Mouse (Mus musculus) forebrain, embryonic 10.5 days (tissue): Measurements from ENCODE around the gene Wdr27. TPM values are rescaled to one million over a fixed set of nuclear protein-coding genes. Genes with fewer than 3 reads are reported as not detected.

Source experiments
- DNase-seq: peaks from one replicate; pipeline ENCODE4 v3.0.0-alpha.2; 2017; ENCODE audit warnings: low spot score; ENCODE audit errors: extremely low spot score
- H3K27ac ChIP-seq: fragments of 300-500 bp; sonication (generic); 2 replicates; pipeline ENCODE4 v1.5.1; 2016; ENCODE audit warnings: mild to moderate bottlenecking
- H3K27me3 ChIP-seq: fragments of 300-500 bp; sonication (generic); 2 replicates; pipeline ENCODE4 v1.6.1; 2016; ENCODE audit warnings: mild to moderate bottlenecking; ENCODE audit not compliant: poor library complexity, severe bottlenecking
- H3K36me3 ChIP-seq: fragments of 300-500 bp; sonication (generic); replicated peaks from 2 replicates; pipeline ENCODE4 v1.6.1; 2016; ENCODE audit warnings: mild to moderate bottlenecking, moderate library complexity
- H3K4me1 ChIP-seq: fragments of 300-500 bp; sonication (generic); 2 replicates; pipeline ENCODE4 v1.6.1; 2016
- H3K4me3 ChIP-seq: fragments of 300-500 bp; sonication (generic); 2 replicates; pipeline ENCODE4 v1.5.1; 2016; ENCODE audit warnings: mild to moderate bottlenecking, moderate library complexity
- H3K9me3 ChIP-seq: fragments of 300-500 bp; sonication (generic); 2 replicates; pipeline ENCODE4 v1.6.1; 2016; ENCODE audit warnings: mild to moderate bottlenecking, moderate library complexity
- WGBS: fragments of 180-500 bp; shearing (Covaris S2); methylation state at CpG from one replicate; pipeline ENCODE4 v1.1.7; 2016; 5-methylcytosine and 5-hydroxymethylcytosine counted together
- polyA plus RNA-seq: library from polyadenylated mRNA; unstranded; fragments of >200 nt; fragmentation: Nextera tagmentation; extraction: Ambion mirVana; gene quantifications from 2 replicates; pipeline ENCODE4 v1.2.1, GENCODE M21; 2016

Gene Wdr27
- polyA plus RNA-seq, 1 experiment from 2014 or later = 5.1 TPM

GRCm38 (mm10) chr17:14779356-14779755 lies 163.6 kb downstream of the Wdr27 start:
- no peaks in the 10 kb centered on the region for H3K9me3 ChIP-seq
- no peaks in the 10 kb centered on the region for H3K4me1 ChIP-seq
- H3K27me3 ChIP-seq = no peaks in the 10 kb centered on the region
- 92% methylated on average over 5 of the region's 5 CpGs for WGBS
- DNase-seq = no peak
- no peaks in the 10 kb centered on the region for H3K36me3 ChIP-seq
- H3K4me3 ChIP-seq = no peak overlapping the region
- no peak overlapping the region for H3K27ac ChIP-seq

GRCm38 (mm10) chr17:14771339-14771738 lies 171.6 kb downstream of the Wdr27 start:
- H3K36me3 ChIP-seq = no peaks in the 10 kb centered on the region
- no peak overlapping the region for H3K4me3 ChIP-seq
- WGBS = 77% methylated on average over 4 of the region's 4 CpGs
- no peaks in the 10 kb centered on the region for H3K4me1 ChIP-seq
- no peaks in the 10 kb centered on the region for H3K9me3 ChIP-seq
- no peak overlapping the region for H3K27ac ChIP-seq
- no peak for DNase-seq
- no peaks in the 10 kb centered on the region for H3K27me3 ChIP-seq

DNA sequence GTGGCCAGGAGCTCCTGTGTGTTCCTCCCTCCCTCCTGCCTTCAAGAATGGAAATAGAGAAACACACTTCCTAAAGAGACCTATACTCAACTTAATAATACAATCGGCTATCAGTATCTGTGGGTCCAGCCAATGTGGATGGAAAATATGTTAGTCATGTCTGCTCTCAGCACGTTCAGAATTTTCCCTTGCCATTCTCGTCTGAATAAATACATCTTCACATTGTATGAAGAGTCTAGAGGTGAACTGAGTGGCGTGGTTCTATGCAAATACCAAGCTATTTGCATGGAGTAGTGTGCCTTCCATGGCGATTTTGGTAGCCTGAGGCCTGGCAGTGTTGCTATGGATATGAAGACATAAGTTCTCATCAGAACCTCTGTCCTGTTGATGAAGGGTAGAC lies 172.6 kb downstream of the Wdr27 start:
- H3K4me1 ChIP-seq = no peaks in the 10 kb centered on the region
- H3K4me3 ChIP-seq = no peak overlapping the region
- no peak overlapping the region for H3K27ac ChIP-seq
- H3K9me3 ChIP-seq = no peaks in the 10 kb centered on the region
- no peaks in the 10 kb centered on the region for H3K27me3 ChIP-seq
- 82% methylated on average over 5 of the region's 5 CpGs for WGBS
- DNase-seq = no peak
- H3K36me3 ChIP-seq = no peaks in the 10 kb centered on the region

Other genes with a start within 250 kb of the Wdr27 start
- 1.0 and 1.4 TPM in 2 replicates for gene Thbs2, start 248.9 kb downstream of the Wdr27 start, polyA plus RNA-seq
- gene 1600012H06Rik, start within 50 bp of the Wdr27 start, polyA plus RNA-seq = 25.9 and 26.1 TPM in 2 replicates
- gene Phf10, start 18.1 kb upstream of the Wdr27 start, polyA plus RNA-seq = 28.2 and 29.3 TPM in 2 replicates
- gene 9030025P20Rik, start 35.3 kb upstream of the Wdr27 start, polyA plus RNA-seq = 11.2 and 12.5 TPM in 2 replicates
- 0.42 TPM in 1 of 2 replicates, not detected in the other for gene Gm3417, start 35.6 kb upstream of the Wdr27 start, polyA plus RNA-seq
- 8.6 and 11.1 TPM in 2 replicates for gene Gm3435, start 67.0 kb upstream of the Wdr27 start, polyA plus RNA-seq
- gene Ermard, start 98.0 kb upstream of the Wdr27 start, polyA plus RNA-seq = 98.4 and 101 TPM in 2 replicates
- 0.86 and 1.0 TPM in 2 replicates for gene Tcte3, start 98.3 kb upstream of the Wdr27 start, polyA plus RNA-seq
- gene Gm3448, start 98.4 kb upstream of the Wdr27 start, polyA plus RNA-seq = 4.8 and 6.6 TPM in 2 replicates